Mouse (Mus musculus): ENCODE measurements at regions not wholly inside any gene's neighbourhood (a gene's known extent, or its start where the extent isn't known, plus 50 kb on each side); places are given as distances from the start of the nearest gene placed in this dataset.
"Not testable (repeated sequence)": the region's sequence is repeated elsewhere in the genome, so short reads cannot be mapped to it uniquely, and the experiment has no call there.

GRCm38 (mm10) chr3:21149618-21150017 is 782.6 kb upstream of the Agtr1b start:
- DNase-seq (ENCODE audit: low spot score), result no peak

GRCm38 (mm10) chr3:21128821-21129504 is 762.0 kb upstream of the Agtr1b start:
- no peak for DNase-seq (ENCODE audit: low spot score)

GRCm38 (mm10) chr3:21126191-21126590 is 759.2 kb upstream of the Agtr1b start:
- DNase-seq (ENCODE audit: low spot score), result no peak

- no peak for DNase-seq (ENCODE audit: low spot score)
Measured at GRCm38 (mm10) chr3:21118164-21118902, 751.4 kb upstream of the Agtr1b start.

GRCm38 (mm10) chr3:21111735-21112518 is 745.0 kb upstream of the Agtr1b start:
- no peak for DNase-seq (ENCODE audit: low spot score)

- no peak for DNase-seq (ENCODE audit: low spot score)
Measured at GRCm38 (mm10) chr3:21090206-21090605, 723.2 kb upstream of the Agtr1b start.

- DNase-seq (ENCODE audit: low spot score), result no peak
Measured at GRCm38 (mm10) chr3:21086426-21086825, 719.4 kb upstream of the Agtr1b start.

- DNase-seq (ENCODE audit: low spot score), result no peak
Measured at GRCm38 (mm10) chr3:21077548-21077947, 710.6 kb upstream of the Agtr1b start.

- DNase-seq (ENCODE audit: low spot score), result not testable (repeated sequence)
Measured at GRCm38 (mm10) chr3:21053337-21053736, 686.4 kb upstream of the Agtr1b start.

GRCm38 (mm10) chr3:21049365-21049764 is 682.4 kb upstream of the Agtr1b start:
- DNase-seq (ENCODE audit: low spot score), result not testable (repeated sequence)

GRCm38 (mm10) chr3:21045981-21046380 is 679.0 kb upstream of the Agtr1b start:
- DNase-seq (ENCODE audit: low spot score), result no peak

- peak; percentile 22 for DNase-seq (ENCODE audit: low spot score)
Measured at GRCm38 (mm10) chr3:21025876-21026275, 658.9 kb upstream of the Agtr1b start.

- DNase-seq (ENCODE audit: low spot score), result peak; percentile 12
Measured at GRCm38 (mm10) chr3:21020946-21021345, 654.0 kb upstream of the Agtr1b start.

GRCm38 (mm10) chr3:21020297-21020696 is 653.3 kb upstream of the Agtr1b start:
- no peak for DNase-seq (ENCODE audit: low spot score)

- no peak for DNase-seq (ENCODE audit: low spot score)
Measured at GRCm38 (mm10) chr3:21009650-21010049, 642.7 kb upstream of the Agtr1b start.

- no peak for DNase-seq (ENCODE audit: low spot score)
Measured at GRCm38 (mm10) chr3:20998295-20998694, 631.3 kb upstream of the Agtr1b start.

- no peak for DNase-seq (ENCODE audit: low spot score)
Measured at GRCm38 (mm10) chr3:20989486-20989970, 622.6 kb upstream of the Agtr1b start.

GRCm38 (mm10) chr3:20986942-20987341 is 620.0 kb upstream of the Agtr1b start:
- no peak for DNase-seq (ENCODE audit: low spot score)

GRCm38 (mm10) chr3:20986377-20986727 is 619.4 kb upstream of the Agtr1b start:
- DNase-seq (ENCODE audit: low spot score), result peak; percentile 20

GRCm38 (mm10) chr3:20985682-20986376 is 618.9 kb upstream of the Agtr1b start:
- DNase-seq (ENCODE audit: low spot score), result peak; percentile 37

GRCm38 (mm10) chr3:20984146-20984545 is 617.2 kb upstream of the Agtr1b start:
- DNase-seq (ENCODE audit: low spot score), result no peak

- DNase-seq (ENCODE audit: low spot score), result no peak
Measured at GRCm38 (mm10) chr3:20973077-20973476, 606.1 kb upstream of the Agtr1b start.
